Mouse (Mus musculus): ENCODE measurements around the gene Gpd1l.

The Gpd1l gene

GRCm38 (mm10) chr9:114851419-114852190, 82.2 kb downstream of the Gpd1l start:
- TF ChIP-seq CTCF (conservative IDR thresholded peaks at IDR 0.05; ENCODE audit: low read length) (no peak), NANOG (IDR thresholded peaks at IDR 0.05; ENCODE audit: borderline replicate concordance, low read length) (no peak), POU5F1 (IDR thresholded peaks at IDR 0.05; ENCODE audit: borderline replicate concordance, low read length) (no peak)
- Histone ChIP-seq H3K27me3 (ENCODE audit: insufficient read depth, low read length) (peaks cover 34% of the 10 kb centered on the region), H3K4me1 (replicated peaks; ENCODE audit: low read depth, low read length) (peaks cover 31% of the 10 kb centered on the region), H3K36me3 (ENCODE audit: insufficient read depth, low read length) (no peaks in the 10 kb centered on the region), H3K4me3 (replicated peaks; ENCODE audit: low read length) (no peak overlapping the region), H3K9me3 (ENCODE audit: low read length) (no peaks in the 10 kb centered on the region)
